Mouse (Mus musculus): Measurements from ENCODE around the gene Acp4. TPM values are rescaled to one million over a fixed set of nuclear protein-coding genes. Genes with fewer than 3 reads are reported as not detected.
A peak's percentile ranks its signal among the peaks of the same experiment; 100 is the strongest.
"Not testable (repeated sequence)": the region's sequence is repeated elsewhere in the genome, so short reads cannot be mapped to it uniquely, and the experiment has no call there.

Gene Acp4
- total RNA-seq, 2 experiments from 2014 or later = not detected

GRCm38 (mm10) chr7:44269397-44269796 lies 12.2 kb upstream of the Acp4 start:
- no peak for ATAC-seq (replicated peaks; ENCODE audit: low FRiP score, low TSS enrichment, poor library complexity, severe bottlenecking)

GRCm38 (mm10) chr7:44268117-44268516 lies 10.9 kb upstream of the Acp4 start:
- ATAC-seq (replicated peaks; ENCODE audit: low FRiP score, low TSS enrichment, poor library complexity, severe bottlenecking) = no peak

- peak; percentile 85 for ATAC-seq (replicated peaks; ENCODE audit: low FRiP score, low TSS enrichment, poor library complexity, severe bottlenecking)
These were observed 5.8 kb upstream of the Acp4 start for GRCm38 (mm10) chr7:44262791-44263643.

GRCm38 (mm10) chr7:44261147-44261546 lies 4.0 kb upstream of the Acp4 start, which contains the start of gene Gm15517:
Gene Gm15517, plus strand, starts transcription at chr7:44261447.
- ATAC-seq (replicated peaks; ENCODE audit: low FRiP score, low TSS enrichment, poor library complexity, severe bottlenecking) = no peak

- ATAC-seq (replicated peaks; ENCODE audit: low FRiP score, low TSS enrichment, poor library complexity, severe bottlenecking) = no peak
These were observed 3.2 kb upstream of the Acp4 start for GRCm38 (mm10) chr7:44260410-44260809.

- ATAC-seq (replicated peaks; ENCODE audit: low FRiP score, low TSS enrichment, poor library complexity, severe bottlenecking) = no peak
These were observed 2.2 kb downstream of the Acp4 start for GRCm38 (mm10) chr7:44254930-44255329.

GRCm38 (mm10) chr7:44253023-44253616 lies 4.1 kb downstream of the Acp4 start:
- no peak for ATAC-seq (replicated peaks; ENCODE audit: low FRiP score, low TSS enrichment, poor library complexity, severe bottlenecking)

- ATAC-seq (replicated peaks; ENCODE audit: low FRiP score, low TSS enrichment, poor library complexity, severe bottlenecking) = not testable (repeated sequence)
These were observed 6.4 kb downstream of the Acp4 start for GRCm38 (mm10) chr7:44250732-44251275.

- ATAC-seq (replicated peaks; ENCODE audit: low FRiP score, low TSS enrichment, poor library complexity, severe bottlenecking) = no peak
These were observed 7.9 kb downstream of the Acp4 start for GRCm38 (mm10) chr7:44249248-44249647.

- no peak for ATAC-seq (replicated peaks; ENCODE audit: low FRiP score, low TSS enrichment, poor library complexity, severe bottlenecking)
These were observed 9.2 kb downstream of the Acp4 start for GRCm38 (mm10) chr7:44247971-44248370.

GRCm38 (mm10) chr7:44246984-44247470 lies 10.2 kb downstream of the Acp4 start:
- ATAC-seq (replicated peaks; ENCODE audit: low FRiP score, low TSS enrichment, poor library complexity, severe bottlenecking) = peak; percentile 38

- ATAC-seq (replicated peaks; ENCODE audit: low FRiP score, low TSS enrichment, poor library complexity, severe bottlenecking) = peak; percentile 78
These were observed 10.9 kb downstream of the Acp4 start, which contains the start of the genes 1700028J19Rik and 2410002F23Rik for GRCm38 (mm10) chr7:44246055-44246983. Gene 1700028J19Rik, minus strand, starts transcription at chr7:44246695. Gene 2410002F23Rik, plus strand, starts transcription at chr7:44246722.

- ATAC-seq (replicated peaks; ENCODE audit: low FRiP score, low TSS enrichment, poor library complexity, severe bottlenecking) = no peak
These were observed 13.1 kb downstream of the Acp4 start for GRCm38 (mm10) chr7:44244080-44244479.

GRCm38 (mm10) chr7:44241163-44241562 lies 16.0 kb downstream of the Acp4 start:
- no peak for ATAC-seq (replicated peaks; ENCODE audit: low FRiP score, low TSS enrichment, poor library complexity, severe bottlenecking)

- peak; percentile 40; the same call in 1 of the 2 replicates for ATAC-seq (replicated peaks; ENCODE audit: low FRiP score, low TSS enrichment, poor library complexity, severe bottlenecking)
These were observed 16.5 kb downstream of the Acp4 start for GRCm38 (mm10) chr7:44240712-44241111.

- no peak for ATAC-seq (replicated peaks; ENCODE audit: low FRiP score, low TSS enrichment, poor library complexity, severe bottlenecking)
These were observed 17.3 kb downstream of the Acp4 start for GRCm38 (mm10) chr7:44239913-44240312.

GRCm38 (mm10) chr7:44235909-44236308 lies 21.3 kb downstream of the Acp4 start, which contains the start of gene Gm36864:
Gene Gm36864, plus strand, starts transcription at chr7:44236177.
- no peak for ATAC-seq (replicated peaks; ENCODE audit: low FRiP score, low TSS enrichment, poor library complexity, severe bottlenecking)

GRCm38 (mm10) chr7:44225076-44225475 lies 32.1 kb downstream of the Acp4 start, which contains the start of gene Klk1:
Gene Klk1, plus strand, starts transcription at chr7:44225360.
- ATAC-seq (replicated peaks; ENCODE audit: low FRiP score, low TSS enrichment, poor library complexity, severe bottlenecking) = no peak

- ATAC-seq (replicated peaks; ENCODE audit: low FRiP score, low TSS enrichment, poor library complexity, severe bottlenecking) = not testable (repeated sequence)
These were observed 34.8 kb downstream of the Acp4 start for GRCm38 (mm10) chr7:44222335-44222734.

Measured in megakaryocyte-erythroid progenitor cell, adult 5-6 weeks (primary cell).